Mouse (Mus musculus) small intestine, adult 2 months (tissue): ENCODE measurements around the gene Lck. TPM values are rescaled to one million over a fixed set of nuclear protein-coding genes. Genes with fewer than 3 reads are reported as not detected.
"Not testable (repeated sequence)": the region's sequence is repeated elsewhere in the genome, so short reads cannot be mapped to it uniquely, and the experiment has no call there.

Source experiments
- H3K27ac ChIP-seq: fragments of 200-500 bp; 2 replicates; pipeline ENCODE4 v1.5.1; 2012; ENCODE audit warnings: low read depth, low read length, control low read depth, inconsistent platforms; ENCODE audit not compliant: insufficient read depth
- H3K27me3 ChIP-seq: fragments of 200-500 bp; 2 replicates; pipeline ENCODE4 v1.6.1; 2012; ENCODE audit warnings: mild to moderate bottlenecking, moderate library complexity, low read length, inconsistent platforms; ENCODE audit not compliant: control insufficient read depth, insufficient read depth
- H3K36me3 ChIP-seq: fragments of 200-500 bp; 2 replicates; pipeline ENCODE4 v1.6.1; 2012; ENCODE audit warnings: mild to moderate bottlenecking, low read length, control low read depth, inconsistent platforms; ENCODE audit not compliant: control insufficient read depth, insufficient read depth
- H3K4me1 ChIP-seq: fragments of 200-500 bp; 2 replicates; pipeline ENCODE4 v1.6.1; 2012; ENCODE audit warnings: low read length, inconsistent platforms, mixed read lengths; ENCODE audit not compliant: control insufficient read depth, insufficient read depth, insufficient read length
- H3K4me3 ChIP-seq: fragments of 200-500 bp; 2 replicates; pipeline ENCODE4 v1.5.1; 2012; ENCODE audit warnings: low read depth, mild to moderate bottlenecking, control low read depth, inconsistent platforms, low read length, moderate library complexity
- CTCF ChIP-seq: fragments of 200-500 bp; IDR thresholded peaks from 2 replicates; pipeline ENCODE4 v1.5.1; 2012; ENCODE audit warnings: low read depth, mild to moderate bottlenecking, control low read depth, inconsistent platforms, low read length, moderate library complexity, mixed read lengths; ENCODE audit not compliant: insufficient replicate concordance, insufficient read length; ENCODE audit errors: extremely low read depth
- POLR2A ChIP-seq: fragments of 200-500 bp; IDR thresholded peaks from 2 replicates; pipeline ENCODE4 v1.6.1; 2012; ENCODE audit warnings: low read depth, mild to moderate bottlenecking, control low read depth, inconsistent platforms, low read length, moderate library complexity
- WGBS: fragments of 180-500 bp; shearing (Covaris S2); methylation state at CpG from one replicate; pipeline ENCODE4 v1.1.7; 2018; 5-methylcytosine and 5-hydroxymethylcytosine counted together
- polyA plus RNA-seq: library from polyadenylated mRNA; depleted of rRNA; stranded (reverse); fragments of >200 nt; gene quantifications from 2 replicates; pipeline ENCODE4 v1.2.3, GENCODE M21; 2012

The Lck gene
- polyA plus RNA-seq, 1 experiment: 15.0 TPM

- Histone ChIP-seq H3K27me3 (no peaks in the 10 kb centered on the region), H3K36me3 (no peaks in the 10 kb centered on the region), H3K27ac (no peak overlapping the region), H3K4me3 (no peak overlapping the region), H3K4me1 (peaks cover 15% of the 10 kb centered on the region)
- no peak for TF ChIP-seq POLR2A
- TF ChIP-seq CTCF: no peak
- WGBS: 82% methylated on average over 12 of the region's 12 CpGs
Measured at GRCm38 (mm10) chr4:129558321-129558955, 15.0 kb downstream of the Lck start.

- Histone ChIP-seq H3K27me3 (no peaks in the 10 kb centered on the region), H3K4me3 (no peak overlapping the region), H3K36me3 (no peaks in the 10 kb centered on the region), H3K4me1 (peaks cover 14% of the 10 kb centered on the region), H3K27ac (no peak overlapping the region)
- WGBS: 83% methylated on average over 9 of the region's 9 CpGs
- TF ChIP-seq POLR2A (no peak), CTCF (no peak)
Measured at GRCm38 (mm10) chr4:129557256-129557808, 16.1 kb downstream of the Lck start.

GRCm38 (mm10) chr4:129556532-129557223 lies 16.8 kb downstream of the Lck start:
- peak overlapping the region; percentile 6; the same call in 1 of the 2 replicates for H3K27ac ChIP-seq
- H3K36me3 ChIP-seq: no peaks in the 10 kb centered on the region
- peak overlapping the region; percentile 62 for H3K4me3 ChIP-seq
- peaks cover 14% of the 10 kb centered on the region for H3K4me1 ChIP-seq
- TF ChIP-seq POLR2A: peak; percentile 60; the same call in 1 of the 2 replicates
- no peak for TF ChIP-seq CTCF
- no peaks in the 10 kb centered on the region for H3K27me3 ChIP-seq
- 6% methylated on average over 33 of the region's 33 CpGs for WGBS

- no peaks in the 10 kb centered on the region for H3K36me3 ChIP-seq
- 3% methylated on average over 24 of the region's 24 CpGs for WGBS
- TF ChIP-seq CTCF: no peak
- no peak for TF ChIP-seq POLR2A
- H3K4me1 ChIP-seq: peaks cover 14% of the 10 kb centered on the region
- H3K27ac ChIP-seq: no peak overlapping the region
- no peaks in the 10 kb centered on the region for H3K27me3 ChIP-seq
- peak overlapping the region; percentile 62 for H3K4me3 ChIP-seq
Measured at GRCm38 (mm10) chr4:129555862-129556531, 17.4 kb downstream of the Lck start.

- no peaks in the 10 kb centered on the region for H3K27me3 ChIP-seq
- WGBS: 6% methylated on average over 16 of the region's 16 CpGs
- peak overlapping the region; percentile 62 for H3K4me3 ChIP-seq
- no peak overlapping the region for H3K27ac ChIP-seq
- peak; percentile 47; the same call in 1 of the 2 replicates for TF ChIP-seq CTCF
- no peak for TF ChIP-seq POLR2A
- H3K4me1 ChIP-seq: peaks cover 14% of the 10 kb centered on the region
- H3K36me3 ChIP-seq: no peaks in the 10 kb centered on the region
Measured at GRCm38 (mm10) chr4:129555421-129555861, 18.0 kb downstream of the Lck start.

- H3K4me1 ChIP-seq: peaks cover 14% of the 10 kb centered on the region
- not testable (repeated sequence) for H3K4me3 ChIP-seq, H3K36me3 ChIP-seq, H3K27me3 ChIP-seq, H3K27ac ChIP-seq
- 86% methylated on average over 6 of the region's 6 CpGs for WGBS
Measured at GRCm38 (mm10) chr4:129554512-129554911, 18.9 kb downstream of the Lck start.

- no peaks in the 10 kb centered on the region for H3K36me3 ChIP-seq
- TF ChIP-seq CTCF (no peak), POLR2A (no peak)
- WGBS: 96% methylated on average over 1 of the region's 1 CpGs
- H3K27me3 ChIP-seq: no peaks in the 10 kb centered on the region
- H3K27ac ChIP-seq: no peak overlapping the region
- peaks cover under 1% of the 10 kb centered on the region; the same call in 1 of the 2 replicates for H3K4me1 ChIP-seq
- H3K4me3 ChIP-seq: no peak overlapping the region
Measured at GRCm38 (mm10) chr4:129550295-129550694, 23.1 kb downstream of the Lck start.
